Mouse (Mus musculus) v-Abl transformed pro-B cells (cell line): ENCODE measurements around the gene Tmem230.

Experiments
- in situ Hi-C, 2 experiments: fragments of 400-800 bp; cut with MboI; formaldehyde crosslinking; loops; one replicate each; pipeline ENCODE4 v1.15.1; 2025; ENCODE audit not compliant: unreplicated experiment in 2 of 2

Gene Tmem230

DNA sequence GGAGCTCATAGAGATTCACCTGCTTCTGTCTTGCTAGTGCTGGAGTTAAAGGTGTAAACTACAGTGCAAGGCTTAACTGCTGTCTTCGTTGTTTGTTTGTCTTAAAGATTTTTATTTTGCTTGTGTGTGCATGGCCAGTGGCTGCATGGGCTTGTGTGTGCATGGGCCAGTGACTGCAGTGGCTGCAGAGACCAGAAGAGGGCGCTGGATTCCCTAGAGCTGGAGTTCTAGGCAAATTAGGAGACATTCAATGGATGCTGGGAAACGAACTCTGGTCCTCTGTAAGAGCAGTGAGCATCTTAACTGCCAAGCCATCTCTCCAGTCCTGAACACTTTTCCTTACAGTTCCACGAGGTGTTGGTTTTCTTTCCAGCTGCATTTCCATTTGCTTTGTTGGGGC is 27.9 kb upstream of the Tmem230 start:
- in situ Hi-C loops, result no loop called here

DNA sequence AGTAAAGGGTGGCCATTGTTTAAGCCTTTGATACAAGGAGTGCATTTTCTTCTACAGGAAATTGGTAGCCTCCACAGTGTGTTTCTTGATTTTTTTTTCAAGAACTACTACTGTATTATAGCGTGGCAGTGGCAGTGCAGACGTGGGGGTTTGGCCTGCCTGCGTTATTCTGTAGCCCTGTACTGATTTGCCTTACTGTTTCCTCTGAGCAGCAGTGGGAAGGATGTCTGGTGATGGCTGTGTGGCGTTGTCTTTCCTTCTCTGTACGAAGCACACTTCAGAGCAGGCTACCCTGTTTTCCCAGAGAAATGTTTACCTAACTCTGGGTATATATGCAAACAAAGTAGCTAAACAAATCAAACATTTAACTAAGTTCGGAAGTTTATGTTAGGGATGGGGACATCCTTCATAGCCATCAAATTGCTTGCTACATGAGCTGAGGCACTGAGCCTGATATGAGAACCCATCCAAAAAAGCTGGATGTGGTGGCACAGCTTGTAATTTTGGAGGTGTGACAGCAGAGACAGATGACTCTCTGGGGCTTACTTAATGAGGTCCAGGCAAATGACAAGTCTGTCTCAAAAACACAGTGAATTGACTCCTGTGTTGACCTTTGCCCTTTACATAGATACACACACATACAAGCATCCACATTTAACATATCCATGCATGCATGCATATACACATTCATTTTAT is 25.2 kb upstream of the Tmem230 start:
- in situ Hi-C loops, result no loop called here

GRCm38 (mm10) chr2:132270331-132270951 is 22.8 kb upstream of the Tmem230 start:
- in situ Hi-C loops, result no loop called here

DNA sequence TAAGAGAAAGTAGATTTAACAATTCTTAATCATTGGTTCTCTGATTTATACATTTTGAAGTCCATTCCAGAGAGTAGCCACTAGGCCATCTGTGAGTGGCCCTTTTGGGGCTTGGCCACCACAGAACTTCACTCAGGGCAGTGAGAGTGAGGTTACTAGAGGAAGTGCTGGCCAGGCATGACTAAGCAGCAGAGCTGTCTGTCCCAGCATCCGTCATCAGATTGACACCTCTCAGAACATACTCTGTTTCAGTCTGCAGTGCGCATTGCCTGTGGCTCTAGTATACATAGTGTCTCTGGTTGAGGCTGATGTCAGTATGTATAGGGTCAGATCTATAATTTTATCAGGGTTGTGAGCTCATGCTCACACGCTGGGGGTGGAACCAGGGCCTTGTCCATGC is 21.6 kb upstream of the Tmem230 start:
- in situ Hi-C loops, result loop anchor here in 1 of 2 experiments (5.0 kb wide), 1 partner anchor 33 kb away; no protein-coding TSS in a partner anchor

DNA sequence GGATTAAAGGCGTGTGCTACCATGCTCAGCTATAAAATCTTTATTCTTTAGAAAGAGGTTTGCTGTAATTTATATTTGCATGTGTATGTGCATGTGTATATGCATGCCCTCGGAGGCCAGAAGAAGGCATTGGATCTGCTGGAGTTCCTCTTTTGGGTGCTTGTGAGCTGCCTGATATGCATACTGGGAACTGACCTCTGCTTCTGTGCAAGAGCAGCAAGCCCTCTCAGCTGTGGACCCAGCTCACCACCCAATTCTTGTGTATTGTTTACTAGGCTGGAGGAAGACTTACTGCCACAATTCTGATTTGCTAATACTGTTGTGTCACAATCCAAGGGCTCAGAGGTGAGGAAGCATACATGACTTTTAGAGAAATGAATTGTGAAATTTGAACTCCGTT is 18.5 kb upstream of the Tmem230 start:
- in situ Hi-C loops, result loop anchor here in 1 of 2 experiments (5.0 kb wide), 1 partner anchor 36 kb away; no protein-coding TSS in a partner anchor

DNA sequence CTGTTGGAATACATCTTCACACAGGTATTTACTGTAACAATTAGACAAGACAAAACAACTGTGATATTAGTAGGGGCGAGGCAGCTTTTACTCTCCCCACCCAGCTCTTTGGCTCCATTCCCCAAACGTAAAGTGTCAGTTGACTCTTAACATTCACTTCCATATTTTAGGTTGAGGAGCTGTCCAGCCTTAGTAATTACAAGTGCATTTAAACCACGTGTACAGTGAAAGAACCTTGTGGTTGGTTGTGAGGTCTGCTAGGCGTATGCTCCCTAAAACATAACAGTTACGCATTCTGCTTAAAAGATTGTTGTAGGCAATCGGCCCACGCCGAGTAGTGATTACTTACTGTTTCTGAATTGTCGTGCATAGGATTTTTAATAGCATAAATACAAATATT is 17.6 kb upstream of the Tmem230 start:
- in situ Hi-C loops, result loop anchor here in 1 of 2 experiments (5.0 kb wide), 1 partner anchor 37 kb away; no protein-coding TSS in a partner anchor

- in situ Hi-C loops, result loop anchor here (5.0 kb wide), 2 partner anchors 38 to 223 kb away; no protein-coding TSS in a partner anchor
Measured at GRCm38 (mm10) chr2:132264266-132264710, 16.7 kb upstream of the Tmem230 start.

- in situ Hi-C loops, result loop anchor here (5.0 kb wide), 2 partner anchors 39 to 224 kb away; no protein-coding TSS in a partner anchor
Measured at GRCm38 (mm10) chr2:132263421-132264265, 16.0 kb upstream of the Tmem230 start.

GRCm38 (mm10) chr2:132262879-132263398 is 15.3 kb upstream of the Tmem230 start, which contains the start of gene Cds2:
TSS of gene Cds2 (plus strand) at chr2:132263148.
- in situ Hi-C loops, result loop anchor here (5.0 kb wide), 2 partner anchors 39 to 224 kb away; no protein-coding TSS in a partner anchor

- in situ Hi-C loops, result loop anchor here (5.0 kb wide), 2 partner anchors 40 to 225 kb away; no protein-coding TSS in a partner anchor
Measured at GRCm38 (mm10) chr2:132262175-132262574, 14.6 kb upstream of the Tmem230 start.

GRCm38 (mm10) chr2:132260601-132261000 is 13.0 kb upstream of the Tmem230 start:
- in situ Hi-C loops, result loop anchor here (5.0 kb wide), 2 partner anchors 42 to 227 kb away; no protein-coding TSS in a partner anchor

GRCm38 (mm10) chr2:132257350-132258068 is 9.9 kb upstream of the Tmem230 start:
- in situ Hi-C loops, result no loop called here

DNA sequence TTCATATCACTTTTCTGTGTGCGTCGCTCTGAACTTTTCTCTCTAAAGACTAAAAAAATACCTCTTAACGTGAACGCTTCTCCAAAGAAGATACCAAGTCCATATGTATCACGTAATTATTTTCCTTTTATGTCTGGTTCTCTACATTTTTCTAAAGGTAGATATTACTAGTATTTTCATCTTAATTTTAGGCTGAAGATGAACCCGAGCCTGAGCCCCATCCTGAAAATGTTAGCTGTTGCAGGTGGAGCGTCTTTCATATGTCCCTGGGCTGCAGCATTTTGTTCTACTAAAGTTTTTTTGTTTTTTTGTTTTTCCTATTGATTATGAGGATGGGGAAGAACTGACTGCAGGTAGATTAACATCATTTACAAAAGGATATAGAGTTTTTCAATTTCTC is 6.0 kb upstream of the Tmem230 start:
- in situ Hi-C loops, result no loop called here

DNA sequence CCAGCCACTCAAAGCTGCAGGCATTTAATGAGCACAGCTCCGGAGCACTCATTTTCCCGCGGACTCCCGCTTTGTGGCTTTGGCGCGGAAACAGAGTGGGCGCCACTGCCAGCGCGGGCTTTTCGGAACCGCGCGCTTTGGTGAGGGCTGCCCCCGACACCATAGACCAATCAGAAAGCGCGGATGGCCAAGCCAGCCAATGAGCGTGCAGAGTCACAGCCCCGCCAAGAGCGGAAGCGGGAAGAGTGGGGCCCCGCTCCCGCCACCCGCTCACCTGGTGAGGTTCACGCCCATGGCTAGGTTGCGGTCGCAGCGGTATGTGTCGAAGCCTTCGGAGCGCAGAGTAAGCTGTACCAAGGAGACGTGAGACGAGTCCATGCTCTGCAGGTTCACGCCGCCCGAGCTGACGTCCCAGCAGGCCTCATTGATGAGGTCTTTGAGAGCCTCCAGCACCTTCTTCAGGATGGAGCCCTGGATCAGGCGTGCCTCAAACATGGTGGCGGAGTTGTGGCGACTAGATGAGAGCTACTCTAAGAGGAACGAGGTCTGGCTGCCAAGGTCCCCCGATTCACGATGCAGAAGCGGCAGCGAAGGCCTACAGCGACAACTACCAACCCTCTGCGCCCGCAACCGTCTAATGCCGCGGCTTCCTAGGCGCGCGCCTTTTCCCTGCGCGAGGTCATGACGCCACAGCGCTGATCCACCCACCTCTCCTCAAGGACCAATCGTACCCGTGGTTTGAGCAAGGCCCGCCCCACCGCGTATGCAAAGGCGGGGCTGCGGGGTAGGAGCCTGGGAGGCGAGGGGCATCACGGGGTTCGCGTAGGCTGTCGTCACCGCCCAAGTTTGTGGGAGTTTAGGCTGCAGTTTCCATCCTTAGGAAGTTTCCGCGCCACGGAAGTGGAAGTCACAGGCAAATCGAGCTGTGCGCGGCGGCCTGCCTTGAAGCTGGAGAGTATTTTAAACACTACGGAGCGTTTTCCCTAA is 5.2 kb upstream of the Tmem230 start, which contains the start of gene Pcna:
Gene Pcna, minus strand, starts transcription at position 773 of the 987 bp plus-strand sequence.
- in situ Hi-C loops, result no loop called here

GRCm38 (mm10) chr2:132251911-132252310 is 4.3 kb upstream of the Tmem230 start:
- in situ Hi-C loops, result no loop called here

DNA sequence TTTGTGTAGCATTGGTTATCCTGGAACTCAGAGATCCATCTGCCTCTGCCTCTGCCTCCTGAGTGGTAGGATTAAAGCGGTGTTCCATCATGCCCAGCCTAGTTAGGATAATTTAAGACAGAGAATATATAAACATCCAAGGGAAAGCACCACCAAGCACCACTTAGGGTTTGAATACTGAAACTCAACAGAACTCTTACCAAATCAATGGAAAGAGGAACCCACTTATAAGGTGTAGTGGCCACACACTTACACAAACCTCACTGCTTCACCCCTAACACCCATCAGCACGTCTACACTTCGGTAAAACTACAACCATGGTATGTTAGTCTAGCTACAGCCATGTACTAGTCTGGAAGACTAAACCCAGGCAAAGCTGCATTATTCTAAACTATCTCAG is 4.2 kb downstream of the Tmem230 start:
- in situ Hi-C loops, result loop anchor here (5.0 to 10.0 kb wide), 3 partner anchors 256 to 421 kb away; no protein-coding TSS in a partner anchor

DNA sequence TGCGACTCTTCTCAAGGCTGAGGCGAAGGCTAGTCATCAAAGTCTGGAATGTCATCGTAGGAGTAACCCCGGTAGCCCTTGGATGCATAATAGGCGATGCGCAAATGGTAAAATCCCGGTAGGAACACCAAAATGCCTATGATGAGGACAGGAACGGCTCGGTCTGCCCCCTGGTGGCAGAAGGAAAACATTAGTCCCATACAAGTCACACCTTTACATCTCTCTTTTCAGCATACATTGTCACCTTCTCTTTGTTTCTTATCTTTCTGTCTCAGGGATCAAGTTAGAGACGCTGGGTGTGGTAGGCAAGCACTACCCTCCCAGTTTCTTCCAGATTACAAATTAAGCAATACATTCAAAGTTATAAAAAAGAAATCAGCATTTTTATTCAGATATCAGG is 7.2 kb downstream of the Tmem230 start:
- in situ Hi-C loops, result loop anchor here (5.0 to 10.0 kb wide), 3 partner anchors 253 to 418 kb away; no protein-coding TSS in a partner anchor

- in situ Hi-C loops, result loop anchor here in 1 of 2 experiments (5.0 kb wide), 1 partner anchor 102 kb away; no protein-coding TSS in a partner anchor
Measured at GRCm38 (mm10) chr2:132239434-132239833, 8.2 kb downstream of the Tmem230 start.
